In genomic region chr14:75834739-75835381, GRCm38 (mm10) we compare ENCODE assay signal across 1 mouse cellular context.
TF ChIP-seq lines count a peak whose summit lies in the region.

No protein-coding gene starts in this region.

TF ChIP-seq in CH12.LX, 34 proteins besides CTCF, POLR2A, EP300 and RAD21 (continued from another document):
- no peak for TF ChIP-seq MYC (IDR thresholded peaks at IDR 0.05; ENCODE audit: low read depth, low read length)
- 0 out of 2 replicates have a peak, but pooled peaks have one; percentile 10 for TF ChIP-seq JUND (conservative IDR thresholded peaks at IDR 0.05; ENCODE audit: low read depth, low read length)
- peak; percentile 68; the same call in 1 of the 2 replicates for TF ChIP-seq UBTF (IDR thresholded peaks at IDR 0.05; ENCODE audit: low read depth, low read length)
- TF ChIP-seq CHD1 (IDR thresholded peaks at IDR 0.05; ENCODE audit: low read depth, low read length), result no peak
- 0 out of 2 replicates have a peak, but pooled peaks have one; percentile 40 for TF ChIP-seq CHD2 (IDR thresholded peaks at IDR 0.05; ENCODE audit: low read length)
- TF ChIP-seq ZMIZ1 (IDR thresholded peaks at IDR 0.05; ENCODE audit: low read depth, low read length), result peak; percentile 67; the same call in 1 of the 2 replicates
TF ChIP-seq in CH12.LX: peak in this region for 14.
